29 mouse cellular contexts compared by ENCODE assay signal in the genomic region with DNA sequence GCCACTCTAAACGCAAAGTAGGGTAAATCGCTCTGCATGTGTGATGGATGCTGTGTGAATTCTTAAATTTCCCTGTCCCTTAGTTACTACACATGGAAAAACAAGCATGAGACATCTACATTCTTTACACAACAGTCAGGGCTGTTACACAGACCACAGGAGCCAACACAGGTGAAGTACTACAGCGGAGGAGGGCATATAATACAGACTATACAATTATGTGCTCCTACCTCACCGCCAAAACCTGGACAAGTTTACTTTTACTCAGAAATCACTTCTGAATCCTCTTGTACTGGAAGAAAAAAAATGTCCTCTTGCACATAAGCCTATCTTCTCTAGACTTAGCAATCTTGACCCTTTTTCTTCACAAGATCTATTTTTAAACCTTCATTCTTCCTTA.
"Had no signal": no experiment of that assay in that cellular context is flagged by ENCODE, and none has a peak within 500 bp of the region (broad histone marks: within the 10 kb centered on the region; RNA-seq: fewer than 3 reads in every experiment).

No protein-coding gene starts in this region.

- H3K9ac ChIP-seq: embryonic facial prominence, embryonic 12.5 days; embryonic facial prominence, embryonic 13.5 days; embryonic facial prominence, embryonic 15.5 days; forebrain, embryonic 12.5 days; forebrain, embryonic 13.5 days; forebrain, embryonic 15.5 days; forebrain, postnatal 0 days had no signal

- H3K9me3 ChIP-seq: embryonic facial prominence, embryonic 10.5 days; embryonic facial prominence, embryonic 12.5 days; embryonic facial prominence, embryonic 13.5 days; embryonic facial prominence, embryonic 15.5 days; forebrain, embryonic 10.5 days; forebrain, embryonic 12.5 days; forebrain, embryonic 13.5 days; forebrain, embryonic 15.5 days had no signal

- H3K4me3 ChIP-seq: embryonic facial prominence, embryonic 10.5 days; embryonic facial prominence, embryonic 12.5 days; embryonic facial prominence, embryonic 13.5 days; embryonic facial prominence, embryonic 15.5 days; erythroblast, embryonic 14.5 days; forebrain, embryonic 10.5 days; forebrain, embryonic 12.5 days; forebrain, embryonic 13.5 days; forebrain, embryonic 15.5 days; gastrocnemius, adult 2 months; heart, adult 2 months had no signal

- H3K4me1 ChIP-seq: embryonic facial prominence, embryonic 10.5 days; embryonic facial prominence, embryonic 12.5 days; embryonic facial prominence, embryonic 13.5 days; embryonic facial prominence, embryonic 15.5 days; forebrain, embryonic 10.5 days; forebrain, embryonic 12.5 days; forebrain, embryonic 15.5 days had no signal

- ATAC-seq: forebrain, embryonic 13.5 days; forebrain, embryonic 14.5 days; forebrain, embryonic 15.5 days; forebrain, embryonic 16.5 days; forebrain, postnatal 0 days had no signal

- H3K36me3 ChIP-seq: embryonic facial prominence, embryonic 12.5 days; embryonic facial prominence, embryonic 15.5 days; forebrain, embryonic 15.5 days had no signal

- DNase-seq: cerebellum, adult 2 months; cerebellum, adult 8-10 months; cerebellum, adult 9-10 months; cerebellum, adult 9-11 months; cerebellum, postnatal 10 days; cerebellum, postnatal 14 days; cerebellum, postnatal 25 days; cerebellum, postnatal 36 days; embryo, embryonic 11 days; forebrain, postnatal 0 days; gastrocnemius, adult 2 months; gastrocnemius, postnatal 10 days; gastrocnemius, postnatal 14 days; gastrocnemius, postnatal 25 days; gastrocnemius, postnatal 36 days; heart, adult 11 months; heart, adult 18-20 months; heart, adult 2 months had no signal

- H3K27me3 ChIP-seq: embryonic facial prominence, embryonic 12.5 days; embryonic facial prominence, embryonic 13.5 days; embryonic facial prominence, embryonic 15.5 days; forebrain, embryonic 12.5 days; forebrain, embryonic 13.5 days; forebrain, embryonic 15.5 days had no signal

- H3K4me2 ChIP-seq: embryonic facial prominence, embryonic 12.5 days; embryonic facial prominence, embryonic 13.5 days; embryonic facial prominence, embryonic 15.5 days; forebrain, embryonic 12.5 days; forebrain, embryonic 13.5 days; forebrain, embryonic 15.5 days had no signal

- H3K27ac ChIP-seq: embryonic facial prominence, embryonic 10.5 days; embryonic facial prominence, embryonic 12.5 days; embryonic facial prominence, embryonic 13.5 days; embryonic facial prominence, embryonic 15.5 days; forebrain, embryonic 10.5 days; forebrain, embryonic 12.5 days; forebrain, embryonic 13.5 days; forebrain, embryonic 15.5 days; gastrocnemius, adult 2 months; heart, adult 2 months had no signal
